Mouse (Mus musculus): ENCODE results near the gene Cyfip2. TPM values are rescaled to one million over a fixed set of nuclear protein-coding genes. Genes with fewer than 3 reads are reported as not detected.

Gene Cyfip2
- total and polyA plus RNA-seq, 2 experiments = 0.55 to 0.71 TPM

- H3K27ac ChIP-seq (replicated peaks; ENCODE audit: insufficient read depth, low read depth, low read length) = no peak overlapping the region
- DNase-seq (ENCODE audit: extremely low read depth, low read depth, low spot score) = no peak
- no peaks in the 10 kb centered on the region for H3K79me2 ChIP-seq (ENCODE audit: control insufficient read depth, insufficient read depth, low read length)
- WGBS = 45% methylated on average over 5 of the region's 5 CpGs
- H3K27me3 ChIP-seq (ENCODE audit: control insufficient read depth, insufficient read depth, low read length) = no peaks in the 10 kb centered on the region
- no peaks in the 10 kb centered on the region for H3K4me1 ChIP-seq (ENCODE audit: control insufficient read depth, insufficient read depth, low read length)
- no peak overlapping the region for H3K4me3 ChIP-seq (ENCODE audit: insufficient read depth, low read depth, low read length)
- TF ChIP-seq POLR2A (IDR thresholded peaks at IDR 0.05; ENCODE audit: extremely low read depth, insufficient read depth, low read length) = no peak
- TF ChIP-seq CTCF (IDR thresholded peaks at IDR 0.05; ENCODE audit: low read depth, low read length) = no peak
- no peak overlapping the region for H3K9ac ChIP-seq (ENCODE audit: low read depth, low read length)
- H3K36me3 ChIP-seq (ENCODE audit: control insufficient read depth, insufficient read depth, low read length) = no peaks in the 10 kb centered on the region
Observed at GRCm38 (mm10) chr11:46347756-46348155, 35.1 kb upstream of the Cyfip2 start.

DNA sequence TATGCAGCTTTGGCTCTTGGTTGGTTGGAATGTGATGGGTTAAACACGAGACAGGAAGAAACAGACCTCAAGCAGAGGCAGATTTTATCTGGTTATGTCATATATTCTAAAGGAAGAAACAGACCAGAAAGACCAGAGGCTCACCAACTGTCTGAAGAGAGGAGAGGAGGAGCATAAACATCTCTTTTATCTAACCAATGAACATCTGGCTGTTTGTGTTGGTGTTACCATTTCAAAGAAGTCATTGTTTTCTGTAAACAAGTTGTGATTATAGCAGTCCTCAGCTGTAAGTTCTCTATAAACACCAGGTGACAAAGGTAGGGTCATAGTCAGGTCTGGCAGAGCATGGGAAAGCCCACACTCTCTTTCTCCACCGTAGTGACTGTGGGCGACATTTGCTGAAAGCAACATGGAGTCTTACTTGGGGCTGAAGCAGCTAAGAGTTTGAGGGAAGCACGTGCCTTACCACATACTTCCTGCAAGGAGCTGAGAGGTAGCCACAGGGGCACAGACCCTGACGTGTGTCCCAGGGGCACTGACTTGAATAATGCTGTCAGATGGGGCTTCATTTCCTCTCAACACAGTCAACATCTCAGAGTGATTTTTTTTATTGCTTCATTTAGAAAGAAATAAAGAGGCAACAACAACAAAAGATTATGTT is 31.4 kb upstream of the Cyfip2 start:
- no peaks in the 10 kb centered on the region for H3K79me2 ChIP-seq (ENCODE audit: control insufficient read depth, insufficient read depth, low read length)
- no peaks in the 10 kb centered on the region for H3K27me3 ChIP-seq (ENCODE audit: control insufficient read depth, insufficient read depth, low read length)
- no peaks in the 10 kb centered on the region for H3K36me3 ChIP-seq (ENCODE audit: control insufficient read depth, insufficient read depth, low read length)
- DNase-seq (ENCODE audit: extremely low read depth, low read depth, low spot score) = peak; percentile 9
- H3K4me1 ChIP-seq (ENCODE audit: control insufficient read depth, insufficient read depth, low read length) = no peaks in the 10 kb centered on the region
- H3K27ac ChIP-seq (replicated peaks; ENCODE audit: insufficient read depth, low read depth, low read length) = no peak overlapping the region
- TF ChIP-seq CTCF (IDR thresholded peaks at IDR 0.05; ENCODE audit: low read depth, low read length) = no peak
- no peak for TF ChIP-seq POLR2A (IDR thresholded peaks at IDR 0.05; ENCODE audit: extremely low read depth, insufficient read depth, low read length)
- no peak overlapping the region for H3K4me3 ChIP-seq (ENCODE audit: insufficient read depth, low read depth, low read length)
- H3K9ac ChIP-seq (ENCODE audit: low read depth, low read length) = no peak overlapping the region
- 64% methylated on average over 5 of the region's 5 CpGs for WGBS

DNA sequence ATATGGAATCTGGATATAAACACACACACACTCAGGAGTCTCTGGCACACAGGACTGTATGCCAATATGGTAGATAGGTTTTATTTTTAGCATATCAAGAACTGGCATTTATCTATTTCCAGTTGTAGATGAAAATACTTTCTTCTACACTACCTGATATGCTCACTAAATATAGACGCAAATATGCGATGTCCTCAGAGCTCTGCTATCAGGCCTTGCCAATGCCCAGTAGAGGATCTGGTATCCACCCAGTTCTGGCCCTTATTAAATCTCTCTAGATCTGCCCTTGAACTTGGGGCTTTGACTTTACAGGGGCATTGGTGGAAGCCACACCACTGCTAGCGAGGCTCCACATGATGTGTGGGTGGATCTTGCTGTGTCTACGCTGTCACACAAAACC is 29.3 kb upstream of the Cyfip2 start:
- H3K27me3 ChIP-seq (ENCODE audit: control insufficient read depth, insufficient read depth, low read length) = no peaks in the 10 kb centered on the region
- no peak overlapping the region for H3K4me3 ChIP-seq (ENCODE audit: insufficient read depth, low read depth, low read length)
- WGBS = 90% methylated on average over 4 of the region's 4 CpGs
- H3K79me2 ChIP-seq (ENCODE audit: control insufficient read depth, insufficient read depth, low read length) = no peaks in the 10 kb centered on the region
- no peak overlapping the region for H3K27ac ChIP-seq (replicated peaks; ENCODE audit: insufficient read depth, low read depth, low read length)
- no peak for DNase-seq (ENCODE audit: extremely low read depth, low read depth, low spot score)
- H3K4me1 ChIP-seq (ENCODE audit: control insufficient read depth, insufficient read depth, low read length) = no peaks in the 10 kb centered on the region
- TF ChIP-seq POLR2A (IDR thresholded peaks at IDR 0.05; ENCODE audit: extremely low read depth, insufficient read depth, low read length) (no peak), CTCF (IDR thresholded peaks at IDR 0.05; ENCODE audit: low read depth, low read length) (no peak)
- no peaks in the 10 kb centered on the region for H3K36me3 ChIP-seq (ENCODE audit: control insufficient read depth, insufficient read depth, low read length)
- H3K9ac ChIP-seq (ENCODE audit: low read depth, low read length) = no peak overlapping the region

DNA sequence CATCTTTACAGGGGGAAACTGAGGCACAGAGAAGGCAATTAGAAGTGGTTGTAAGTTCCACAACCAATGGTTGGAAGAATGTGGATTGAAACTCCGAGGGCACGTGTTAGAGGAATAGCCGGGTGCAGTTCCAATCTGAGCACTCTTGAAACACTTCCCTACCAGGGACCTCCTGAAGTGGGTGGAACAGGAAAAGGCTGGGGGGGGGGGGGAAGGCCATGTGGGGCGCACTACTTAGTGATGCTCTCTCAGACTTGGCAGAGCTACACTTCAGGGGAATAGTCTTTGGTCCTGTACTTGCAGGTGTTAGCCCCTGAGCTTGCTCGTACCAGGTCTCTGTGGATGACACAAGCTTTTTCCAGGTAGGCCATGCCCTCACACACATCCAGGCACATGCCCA is 23.4 kb upstream of the Cyfip2 start:
- Histone ChIP-seq H3K27me3 (ENCODE audit: control insufficient read depth, insufficient read depth, low read length) (no peaks in the 10 kb centered on the region), H3K4me3 (ENCODE audit: insufficient read depth, low read depth, low read length) (no peak overlapping the region)
- WGBS = 86% methylated on average over 5 of the region's 5 CpGs

GRCm38 (mm10) chr11:46332217-46332616 is 19.6 kb upstream of the Cyfip2 start:
- H3K27me3 ChIP-seq (ENCODE audit: control insufficient read depth, insufficient read depth, low read length) = no peaks in the 10 kb centered on the region
- no peak overlapping the region for H3K27ac ChIP-seq (replicated peaks; ENCODE audit: insufficient read depth, low read depth, low read length)
- no peaks in the 10 kb centered on the region for H3K4me1 ChIP-seq (ENCODE audit: control insufficient read depth, insufficient read depth, low read length)
- DNase-seq (ENCODE audit: extremely low read depth, low read depth, low spot score) = no peak
- H3K4me3 ChIP-seq (ENCODE audit: insufficient read depth, low read depth, low read length) = no peak overlapping the region
- H3K9ac ChIP-seq (ENCODE audit: low read depth, low read length) = no peak overlapping the region
- H3K36me3 ChIP-seq (ENCODE audit: control insufficient read depth, insufficient read depth, low read length) = no peaks in the 10 kb centered on the region
- no peak for TF ChIP-seq POLR2A (IDR thresholded peaks at IDR 0.05; ENCODE audit: extremely low read depth, insufficient read depth, low read length)
- TF ChIP-seq CTCF (IDR thresholded peaks at IDR 0.05; ENCODE audit: low read depth, low read length) = no peak
- no peaks in the 10 kb centered on the region for H3K79me2 ChIP-seq (ENCODE audit: control insufficient read depth, insufficient read depth, low read length)
- 93% methylated on average over 8 of the region's 8 CpGs for WGBS

More for the DNA sequence above, 23.4 kb upstream of the Cyfip2 start:
- Histone ChIP-seq H3K27ac (replicated peaks; ENCODE audit: insufficient read depth, low read depth, low read length) (no peak overlapping the region), H3K4me1 (ENCODE audit: control insufficient read depth, insufficient read depth, low read length) (no peaks in the 10 kb centered on the region), H3K79me2 (ENCODE audit: control insufficient read depth, insufficient read depth, low read length) (no peaks in the 10 kb centered on the region), H3K36me3 (ENCODE audit: control insufficient read depth, insufficient read depth, low read length) (no peaks in the 10 kb centered on the region), H3K9ac (ENCODE audit: low read depth, low read length) (no peak overlapping the region)
- DNase-seq (ENCODE audit: extremely low read depth, low read depth, low spot score) = no peak
- TF ChIP-seq POLR2A (IDR thresholded peaks at IDR 0.05; ENCODE audit: extremely low read depth, insufficient read depth, low read length) (no peak), CTCF (IDR thresholded peaks at IDR 0.05; ENCODE audit: low read depth, low read length) (no peak)

DNA sequence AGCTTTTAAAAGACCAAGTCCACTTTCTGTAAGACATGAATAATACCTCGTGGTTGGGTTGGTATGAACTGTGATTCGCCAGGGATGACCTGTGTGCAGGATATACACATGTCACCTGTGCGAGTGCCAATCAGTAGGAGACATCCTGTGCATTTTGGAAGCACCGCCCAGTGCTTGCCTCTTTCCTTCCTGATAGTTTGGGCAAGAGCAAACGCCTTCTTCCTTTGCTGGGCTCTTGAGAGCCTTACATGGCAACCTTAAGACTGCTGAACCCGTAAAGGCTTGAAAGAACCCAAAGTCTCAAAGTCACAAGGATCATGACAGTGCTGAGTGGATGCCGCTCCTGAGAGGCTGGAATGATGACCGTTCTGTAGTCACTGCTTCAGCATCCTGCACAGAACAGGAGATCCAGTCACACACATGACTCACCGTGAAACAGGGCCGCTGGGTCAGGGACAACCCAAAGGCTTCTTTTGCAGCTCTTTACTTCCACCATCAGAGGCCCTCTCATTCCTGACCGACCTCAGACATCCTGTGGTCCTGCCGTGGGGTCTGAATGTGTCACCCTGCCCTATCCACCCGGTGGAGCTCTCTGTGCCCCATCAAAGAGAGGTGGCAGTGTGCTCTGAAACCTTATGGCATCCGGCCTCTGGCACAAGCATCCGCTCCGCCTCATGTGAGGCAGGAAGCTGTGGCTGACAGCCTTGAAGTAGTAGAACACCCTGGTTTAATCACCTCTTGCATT is 13.8 kb upstream of the Cyfip2 start:
- TF ChIP-seq POLR2A (IDR thresholded peaks at IDR 0.05; ENCODE audit: extremely low read depth, insufficient read depth, low read length) (no peak), CTCF (IDR thresholded peaks at IDR 0.05; ENCODE audit: low read depth, low read length) (no peak)
- Histone ChIP-seq H3K4me3 (ENCODE audit: insufficient read depth, low read depth, low read length) (no peak overlapping the region), H3K27me3 (ENCODE audit: control insufficient read depth, insufficient read depth, low read length) (no peaks in the 10 kb centered on the region), H3K79me2 (ENCODE audit: control insufficient read depth, insufficient read depth, low read length) (no peaks in the 10 kb centered on the region), H3K27ac (replicated peaks; ENCODE audit: insufficient read depth, low read depth, low read length) (no peak overlapping the region), H3K9ac (ENCODE audit: low read depth, low read length) (no peak overlapping the region), H3K36me3 (ENCODE audit: control insufficient read depth, insufficient read depth, low read length) (no peaks in the 10 kb centered on the region), H3K4me1 (ENCODE audit: control insufficient read depth, insufficient read depth, low read length) (no peaks in the 10 kb centered on the region)
- 81% methylated on average over 16 of the region's 16 CpGs for WGBS
- DNase-seq (ENCODE audit: extremely low read depth, low read depth, low spot score) = no peak

Measured in liver, adult 2 months (tissue).